Mouse (Mus musculus) right cerebral cortex, postnatal 25 days (tissue): ENCODE measurements around the gene Mark3.

Experiments
- DNase-seq: peaks from one replicate; pipeline ENCODE4 v3.0.0; 2022

Mark3 gene

GRCm38 (mm10) chr12:111562276-111562814, 12.0 kb upstream of the Mark3 start:
- DNase-seq: no peak

GRCm38 (mm10) chr12:111563076-111563629, 11.2 kb upstream of the Mark3 start:
- no peak for DNase-seq

- DNase-seq: no peak
Measured at GRCm38 (mm10) chr12:111565363-111565762, 9.0 kb upstream of the Mark3 start.

GRCm38 (mm10) chr12:111568836-111569235, 5.5 kb upstream of the Mark3 start:
- DNase-seq: no peak

GRCm38 (mm10) chr12:111572406-111572805, 1.9 kb upstream of the Mark3 start:
- no peak for DNase-seq

- DNase-seq: no peak
Measured at GRCm38 (mm10) chr12:111573315-111573714, 1.0 kb upstream of the Mark3 start.

GRCm38 (mm10) chr12:111574887-111575838, 840 bp downstream of the Mark3 start:
- peak; percentile 51 for DNase-seq

- no peak for DNase-seq
Measured at GRCm38 (mm10) chr12:111583058-111583457, 8.7 kb downstream of the Mark3 start.

- no peak for DNase-seq
Measured at GRCm38 (mm10) chr12:111584401-111584800, 10.1 kb downstream of the Mark3 start.

- no peak for DNase-seq
Measured at GRCm38 (mm10) chr12:111587252-111587651, 12.9 kb downstream of the Mark3 start.

- DNase-seq: no peak
Measured at GRCm38 (mm10) chr12:111592407-111593021, 18.2 kb downstream of the Mark3 start.

- DNase-seq: no peak
Measured at GRCm38 (mm10) chr12:111593775-111594174, 19.5 kb downstream of the Mark3 start.

- DNase-seq: no peak
Measured at GRCm38 (mm10) chr12:111597310-111597709, 23.0 kb downstream of the Mark3 start.

- no peak for DNase-seq
Measured at GRCm38 (mm10) chr12:111598902-111599301, 24.6 kb downstream of the Mark3 start.

- no peak for DNase-seq
Measured at GRCm38 (mm10) chr12:111599640-111600039, 25.3 kb downstream of the Mark3 start.

GRCm38 (mm10) chr12:111603871-111604270, 29.5 kb downstream of the Mark3 start:
- no peak for DNase-seq

GRCm38 (mm10) chr12:111605619-111606018, 31.3 kb downstream of the Mark3 start:
- DNase-seq: no peak

- DNase-seq: no peak
Measured at GRCm38 (mm10) chr12:111608015-111608414, 33.7 kb downstream of the Mark3 start.

GRCm38 (mm10) chr12:111614475-111615141, 40.3 kb downstream of the Mark3 start:
- no peak for DNase-seq

GRCm38 (mm10) chr12:111618266-111618665, 43.9 kb downstream of the Mark3 start:
- DNase-seq: no peak

- DNase-seq: peak; percentile 66
Measured at GRCm38 (mm10) chr12:111648061-111648645, 73.8 kb downstream of the Mark3 start.

GRCm38 (mm10) chr12:111652953-111653352, 78.6 kb downstream of the Mark3 start:
- no peak for DNase-seq
